Mouse (Mus musculus) kidney, embryonic 16.5 days (tissue): ENCODE results near the gene Ripk3. TPM values are rescaled to one million over a fixed set of nuclear protein-coding genes. Genes with fewer than 3 reads are reported as not detected.

ENCODE experiments used
- ATAC-seq: fragments of 200-750 bp; cut with Nextera tagmentation; 2 replicates; pipeline ENCODE4 v1.8.0; 2017; ENCODE audit warnings: moderate TSS enrichment; ENCODE audit not compliant: low FRiP score, low TSS enrichment
- H3K27ac ChIP-seq: fragments of 300-500 bp; sonication (generic); 2 replicates; pipeline ENCODE4 v1.5.1; 2014; ENCODE audit warnings: low read length
- H3K27me3 ChIP-seq: fragments of 300-500 bp; sonication (generic); 2 replicates; pipeline ENCODE4 v1.6.1; 2014; ENCODE audit warnings: low read length, control low read depth, mixed read lengths; ENCODE audit not compliant: insufficient read depth
- H3K36me3 ChIP-seq: fragments of 300-500 bp; sonication (generic); 2 replicates; pipeline ENCODE4 v1.6.1; 2014; ENCODE audit warnings: low read length, control low read depth, mixed read lengths; ENCODE audit not compliant: insufficient read depth
- H3K4me1 ChIP-seq: fragments of 300-500 bp; sonication (generic); 2 replicates; pipeline ENCODE4 v1.6.1; 2014; ENCODE audit warnings: low read length, control low read depth, mixed read lengths; ENCODE audit not compliant: insufficient read depth
- H3K4me2 ChIP-seq: fragments of 300-500 bp; sonication (generic); replicated peaks from 2 replicates; pipeline ENCODE4 v1.6.1; 2014; ENCODE audit warnings: low read depth, low read length
- H3K4me3 ChIP-seq: fragments of 300-500 bp; sonication (generic); 2 replicates; pipeline ENCODE4 v1.5.1; 2014; ENCODE audit warnings: mild to moderate bottlenecking, low read length
- H3K9ac ChIP-seq: fragments of 300-500 bp; sonication (generic); replicated peaks from 2 replicates; pipeline ENCODE4 v1.6.1; 2014; ENCODE audit warnings: low read length
- H3K9me3 ChIP-seq: fragments of 300-500 bp; sonication (generic); 2 replicates; pipeline ENCODE4 v1.6.1; 2016; ENCODE audit warnings: low read length, control low read depth
- WGBS: fragments of 180-500 bp; shearing (Covaris S2); extraction: QIAGEN DNeasy Blood & Tissue Kit; methylation state at CpG from one replicate; pipeline ENCODE4 v1.1.7; 2014; 5-methylcytosine and 5-hydroxymethylcytosine counted together
- polyA plus RNA-seq: library from polyadenylated mRNA; unstranded; fragments of >200 nt; fragmentation: Nextera tagmentation; extraction: Ambion mirVana; gene quantifications from 2 replicates; pipeline ENCODE4 v1.2.1, GENCODE M21; 2015

The Ripk3 gene
- 39.3 and 43.4 TPM in 2 replicates for polyA plus RNA-seq

GRCm38 (mm10) chr14:55788256-55789050 lies at the start of gene Ripk3:
TSS of gene Ripk3 (minus strand) at chr14:55788865.
- peaks cover 12% of the 10 kb centered on the region for H3K4me1 ChIP-seq
- H3K4me2 ChIP-seq: peak within 1 kb of the TSS; percentile 88
- H3K36me3 ChIP-seq: no peaks in the 10 kb centered on the region
- WGBS: 4% methylated on average over 40 of the region's 40 CpGs
- H3K27ac ChIP-seq: no peak within 1 kb of the TSS
- H3K27me3 ChIP-seq: no peaks in the 10 kb centered on the region
- peak; percentile 16 for ATAC-seq
- no peaks in the 10 kb centered on the region for H3K9me3 ChIP-seq
- peak within 1 kb of the TSS; percentile 54 for H3K4me3 ChIP-seq
- H3K9ac ChIP-seq: peak within 1 kb of the TSS; percentile 64

- Histone ChIP-seq H3K36me3 (no peaks in the 10 kb centered on the region), H3K4me3 (no peak overlapping the region), H3K27ac (no peak overlapping the region), H3K27me3 (no peaks in the 10 kb centered on the region), H3K4me2 (no peak overlapping the region), H3K9me3 (no peaks in the 10 kb centered on the region), H3K9ac (no peak overlapping the region), H3K4me1 (no peaks in the 10 kb centered on the region)
- WGBS: 87% methylated on average over 5 of the region's 5 CpGs
- ATAC-seq: no peak
Observed at GRCm38 (mm10) chr14:55838312-55838711, 49.6 kb upstream of the Ripk3 start.

- WGBS: 81% methylated on average over 5 of the region's 5 CpGs
- no peaks in the 10 kb centered on the region for H3K4me1 ChIP-seq
Observed at GRCm38 (mm10) chr14:55834808-55835533, 46.3 kb upstream of the Ripk3 start.

GRCm38 (mm10) chr14:55833126-55833525 lies 44.5 kb upstream of the Ripk3 start:
- H3K9ac ChIP-seq: no peak overlapping the region
- H3K4me2 ChIP-seq: no peak overlapping the region
- no peaks in the 10 kb centered on the region for H3K27me3 ChIP-seq
- H3K4me1 ChIP-seq: peaks cover 13% of the 10 kb centered on the region
- H3K4me3 ChIP-seq: no peak overlapping the region
- H3K27ac ChIP-seq: no peak overlapping the region
- H3K36me3 ChIP-seq: 0 out of 2 replicates have a peak, but pooled peaks cover 13% of the 10 kb centered on the region
- no peaks in the 10 kb centered on the region for H3K9me3 ChIP-seq
- no peak for ATAC-seq
- 82% methylated on average over 4 of the region's 4 CpGs for WGBS

More at GRCm38 (mm10) chr14:55834808-55835533, 46.3 kb upstream of the Ripk3 start:
- H3K27ac ChIP-seq: no peak overlapping the region
- no peaks in the 10 kb centered on the region for H3K27me3 ChIP-seq
- no peak for ATAC-seq
- H3K9ac ChIP-seq: no peak overlapping the region
- no peak overlapping the region for H3K4me3 ChIP-seq
- H3K4me2 ChIP-seq: no peak overlapping the region
- no peaks in the 10 kb centered on the region for H3K9me3 ChIP-seq
- H3K36me3 ChIP-seq: 0 out of 2 replicates have a peak, but pooled peaks cover 9% of the 10 kb centered on the region

GRCm38 (mm10) chr14:55830331-55830730 lies 41.7 kb upstream of the Ripk3 start:
- ATAC-seq: no peak
- no peak overlapping the region for H3K4me3 ChIP-seq
- H3K27me3 ChIP-seq: no peaks in the 10 kb centered on the region
- H3K36me3 ChIP-seq: 0 out of 2 replicates have a peak, but pooled peaks cover 13% of the 10 kb centered on the region
- H3K27ac ChIP-seq: no peak overlapping the region
- H3K4me1 ChIP-seq: peaks cover 32% of the 10 kb centered on the region
- WGBS: 71% methylated on average over 4 of the region's 4 CpGs
- no peak overlapping the region for H3K9ac ChIP-seq
- H3K4me2 ChIP-seq: no peak overlapping the region
- no peaks in the 10 kb centered on the region for H3K9me3 ChIP-seq

- WGBS: 92% methylated on average over 16 of the region's 16 CpGs
Observed at GRCm38 (mm10) chr14:55829854-55830253, 41.2 kb upstream of the Ripk3 start.

GRCm38 (mm10) chr14:55828716-55829263 lies 40.1 kb upstream of the Ripk3 start:
- Histone ChIP-seq H3K9ac (0 out of 2 replicates have a peak overlapping the region, but pooled peaks have one; percentile 12), H3K4me1 (peaks cover 35% of the 10 kb centered on the region), H3K4me3 (no peak overlapping the region), H3K27me3 (no peaks in the 10 kb centered on the region), H3K27ac (peak overlapping the region; percentile 75), H3K4me2 (0 out of 2 replicates have a peak overlapping the region, but pooled peaks have one; percentile 14), H3K9me3 (no peaks in the 10 kb centered on the region), H3K36me3 (0 out of 2 replicates have a peak, but pooled peaks cover 13% of the 10 kb centered on the region)
- no peak for ATAC-seq
- 22% methylated on average over 3 of the region's 3 CpGs for WGBS

More at GRCm38 (mm10) chr14:55829854-55830253, 41.2 kb upstream of the Ripk3 start:
- Histone ChIP-seq H3K9ac (no peak overlapping the region), H3K4me1 (peaks cover 35% of the 10 kb centered on the region), H3K27ac (no peak overlapping the region), H3K9me3 (no peaks in the 10 kb centered on the region), H3K4me3 (no peak overlapping the region), H3K36me3 (0 out of 2 replicates have a peak, but pooled peaks cover 13% of the 10 kb centered on the region), H3K4me2 (no peak overlapping the region), H3K27me3 (no peaks in the 10 kb centered on the region)
- no peak for ATAC-seq

- Histone ChIP-seq H3K27ac (peak overlapping the region; percentile 3; the same call in 1 of the 2 replicates), H3K4me3 (peak overlapping the region; percentile 53), H3K27me3 (no peaks in the 10 kb centered on the region), H3K36me3 (0 out of 2 replicates have a peak, but pooled peaks cover 6% of the 10 kb centered on the region), H3K4me1 (peaks cover 42% of the 10 kb centered on the region), H3K9ac (peak overlapping the region; percentile 75), H3K4me2 (peak overlapping the region; percentile 83), H3K9me3 (no peaks in the 10 kb centered on the region)
- ATAC-seq: no peak
- WGBS: 12% methylated on average over 41 of the region's 41 CpGs
Observed at GRCm38 (mm10) chr14:55826551-55827340, 38.1 kb upstream of the Ripk3 start.

GRCm38 (mm10) chr14:55826142-55826541 lies 37.5 kb upstream of the Ripk3 start:
- WGBS: 4% methylated on average over 15 of the region's 15 CpGs
- Histone ChIP-seq H3K4me2 (peak overlapping the region; percentile 83), H3K27ac (peak overlapping the region; percentile 51), H3K9ac (peak overlapping the region; percentile 75), H3K36me3 (0 out of 2 replicates have a peak, but pooled peaks cover 6% of the 10 kb centered on the region), H3K4me3 (peak overlapping the region; percentile 53), H3K27me3 (no peaks in the 10 kb centered on the region), H3K9me3 (no peaks in the 10 kb centered on the region), H3K4me1 (peaks cover 42% of the 10 kb centered on the region)
- no peak for ATAC-seq
